Mouse (Mus musculus): Measurements from ENCODE around the gene 4930438A08Rik. TPM values are rescaled to one million over a fixed set of nuclear protein-coding genes. Genes with fewer than 3 reads are reported as not detected.

4930438A08Rik gene
- total RNA-seq, 2 experiments from 2014 or later: not detected

DNA sequence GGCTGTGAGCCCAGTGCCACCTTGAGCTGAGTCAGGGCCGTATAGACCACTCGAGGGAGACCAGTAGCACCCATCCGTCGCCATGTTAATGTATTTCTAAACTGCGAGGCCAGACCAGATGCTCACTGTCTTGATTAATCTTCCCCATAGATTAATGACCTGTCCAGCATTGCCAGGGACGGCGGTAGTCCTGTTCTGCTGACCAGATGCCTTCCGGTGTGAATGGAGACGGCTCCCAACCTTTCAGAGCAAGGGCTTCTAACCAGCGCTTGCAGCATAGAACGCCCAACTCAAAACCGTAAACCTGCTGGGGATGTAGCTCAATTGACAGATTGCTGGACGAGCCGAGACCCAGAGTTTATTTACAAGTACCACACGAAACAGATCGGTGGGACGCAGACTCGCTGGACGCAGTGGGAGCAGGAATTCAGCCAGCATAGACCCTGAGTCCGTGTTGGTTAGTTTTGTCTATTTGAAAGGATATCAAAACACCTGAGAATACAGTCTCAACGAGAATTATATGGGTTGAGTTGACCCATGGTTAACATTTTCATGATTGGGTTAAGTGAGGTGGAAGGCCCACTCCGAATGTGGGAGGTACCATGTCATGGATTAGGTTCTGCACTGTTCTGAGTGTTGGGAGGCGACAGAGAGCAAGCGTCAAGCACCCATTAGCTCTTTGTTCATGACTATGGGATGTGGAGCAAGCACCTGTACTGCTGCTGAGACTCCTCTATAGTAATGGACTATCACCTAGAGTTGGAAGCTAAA, 49.2 kb downstream of the 4930438A08Rik start:
- no peak for DNase-seq

DNA sequence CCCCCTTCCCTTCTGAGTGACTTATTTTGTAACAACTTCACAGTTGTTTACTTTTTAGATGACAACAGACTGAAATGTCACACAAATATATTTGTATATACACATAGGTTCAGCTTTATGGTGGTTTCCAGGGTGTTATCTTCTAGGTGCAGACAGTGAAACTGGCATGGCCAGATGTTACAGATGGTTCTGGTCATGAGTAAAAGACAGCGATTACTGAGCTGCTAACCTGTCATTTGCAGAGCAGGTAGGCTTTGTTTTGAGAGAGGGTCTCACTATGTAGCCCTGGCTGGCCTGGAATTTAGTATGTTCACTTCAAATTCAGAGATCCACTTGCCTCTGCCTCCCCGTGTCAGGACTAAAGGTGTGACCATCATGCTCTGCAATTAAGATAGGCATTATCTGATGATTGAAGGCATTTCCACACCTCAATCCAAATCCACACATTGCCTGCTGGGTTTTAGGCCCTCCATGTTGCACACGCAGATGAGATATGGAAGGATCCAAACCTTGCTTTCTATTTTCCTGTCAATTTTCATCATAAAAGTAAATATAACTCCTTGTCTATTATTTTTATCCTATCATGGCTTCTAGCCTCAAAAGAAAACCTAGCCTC, 50.1 kb downstream of the 4930438A08Rik start:
- DNase-seq: no peak

DNA sequence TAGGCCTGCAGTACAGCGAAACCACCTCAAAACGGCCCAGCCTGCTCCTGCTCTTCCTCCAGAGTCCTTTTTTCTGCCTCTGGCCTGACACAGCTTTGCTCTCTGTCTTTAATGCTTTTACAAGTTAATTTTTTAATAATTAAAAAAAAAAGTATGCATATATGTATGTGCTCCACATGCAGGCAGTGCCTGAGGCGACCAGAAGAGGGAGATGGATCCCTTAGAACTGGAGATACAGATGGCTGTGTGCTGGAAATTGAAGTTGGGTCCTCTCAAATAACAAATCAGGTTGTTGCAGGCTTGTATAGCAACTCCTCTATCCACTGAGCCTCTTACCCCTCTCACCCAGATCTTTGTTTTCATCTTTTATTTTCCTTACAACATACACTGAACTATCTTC, 52.2 kb downstream of the 4930438A08Rik start:
- DNase-seq: no peak

DNA sequence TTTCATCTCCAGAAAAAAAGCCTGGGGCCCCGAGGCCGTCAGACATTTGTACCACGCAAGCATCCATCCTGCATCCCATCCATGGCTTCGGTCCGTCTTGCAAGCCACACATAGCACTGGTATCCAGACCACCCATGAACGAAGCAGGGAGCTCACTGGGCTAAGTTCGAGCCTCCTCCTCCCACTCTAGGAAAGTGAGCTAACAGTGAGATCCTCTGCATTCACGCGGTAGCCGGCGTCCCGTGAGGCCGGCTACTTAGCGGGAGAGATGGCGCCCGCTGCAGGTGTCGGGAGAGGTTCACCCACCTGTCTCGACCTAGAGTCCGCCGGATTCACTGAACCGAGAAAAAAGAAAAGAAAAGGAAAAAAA, 55.3 kb downstream of the 4930438A08Rik start:
- DNase-seq: no peak

DNA sequence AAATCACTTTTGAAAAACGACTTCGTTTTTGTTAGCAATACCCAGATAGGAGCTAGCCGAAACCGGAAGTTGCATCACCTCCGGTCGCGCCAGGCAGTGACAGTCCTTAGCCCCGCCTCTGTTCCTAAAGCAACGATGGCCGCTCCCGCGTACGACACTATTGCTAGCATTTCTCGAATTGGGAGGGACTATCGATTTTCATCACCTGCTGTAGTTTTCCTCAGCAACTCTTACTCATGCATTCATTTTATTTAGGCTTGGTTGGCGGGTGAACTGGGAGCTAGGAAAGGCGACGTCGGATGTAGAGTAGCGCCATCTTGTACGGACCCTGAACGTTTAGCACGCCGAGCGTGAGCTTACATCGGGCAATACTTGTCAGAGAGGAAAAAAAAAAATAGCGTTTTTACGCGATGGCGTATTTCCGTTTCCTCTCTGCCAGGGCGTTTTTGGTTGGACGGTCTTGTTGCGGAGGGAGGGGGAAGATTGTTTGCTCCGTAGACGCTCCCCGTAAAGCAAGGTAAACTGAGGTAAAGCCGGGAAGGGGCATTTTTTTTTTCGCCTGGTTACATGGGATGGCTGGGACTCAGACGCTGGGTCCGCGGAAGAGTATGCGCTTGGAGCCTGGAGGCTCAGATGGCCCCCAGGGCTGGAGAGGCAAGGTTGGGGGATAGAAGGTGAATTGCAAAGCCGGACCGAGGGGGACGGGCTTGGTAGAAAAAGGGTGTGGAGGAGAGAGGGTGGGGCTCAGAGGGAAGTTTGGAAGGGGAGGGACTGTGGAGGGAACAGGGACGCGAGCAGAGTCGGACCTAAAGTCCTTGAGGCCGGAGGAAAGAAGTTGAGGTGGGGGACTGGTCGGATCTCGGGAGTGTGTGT, 55.9 kb downstream of the 4930438A08Rik start, which contains the start of the genes Zfp672 and Sh3bp5l:
Gene Zfp672 (minus strand): TSS at position 64 of the 873 bp plus-strand sequence.
Gene Sh3bp5l (plus strand): TSS at position 449 of the 873 bp plus-strand sequence.
- peak; percentile 88 for DNase-seq

DNA sequence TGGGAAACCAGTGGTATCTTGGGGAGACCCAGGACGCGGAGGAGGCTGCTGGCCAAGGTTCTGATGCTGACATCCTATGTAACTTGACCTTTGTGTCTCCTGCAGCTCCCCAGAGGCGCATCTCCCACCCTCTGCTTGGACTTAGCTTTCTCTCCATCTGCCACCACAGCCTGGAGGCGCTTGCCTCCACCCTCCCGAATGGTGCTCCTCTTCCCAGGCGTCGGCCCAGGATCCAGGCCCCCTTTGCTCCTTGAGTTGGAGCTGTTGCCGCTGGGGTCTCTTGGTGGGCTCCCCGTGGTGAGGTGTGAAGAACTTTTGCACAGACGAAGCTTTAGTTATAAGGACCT, 56.5 kb downstream of the 4930438A08Rik start:
- no peak for DNase-seq

DNA sequence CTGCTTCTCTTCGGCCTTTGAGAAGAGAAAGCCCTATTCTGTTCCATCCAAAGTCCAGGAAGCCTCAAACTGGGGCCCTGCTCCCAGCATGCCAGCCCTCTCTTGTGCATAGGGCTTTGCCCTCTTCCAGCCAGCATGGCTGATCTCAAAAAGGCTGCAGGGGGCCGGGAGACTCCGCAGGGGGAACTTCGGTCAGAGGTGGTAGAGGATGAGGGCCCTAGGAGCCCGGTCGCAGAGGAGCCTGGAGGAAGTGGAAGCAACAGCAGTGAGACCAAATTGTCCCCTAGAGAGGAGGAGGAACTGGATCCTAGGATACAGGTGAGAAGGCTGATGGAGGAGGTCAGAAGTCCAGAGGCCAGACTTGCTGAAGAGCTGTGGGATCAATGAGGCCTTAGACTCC, 56.9 kb downstream of the 4930438A08Rik start:
- no peak for DNase-seq

DNA sequence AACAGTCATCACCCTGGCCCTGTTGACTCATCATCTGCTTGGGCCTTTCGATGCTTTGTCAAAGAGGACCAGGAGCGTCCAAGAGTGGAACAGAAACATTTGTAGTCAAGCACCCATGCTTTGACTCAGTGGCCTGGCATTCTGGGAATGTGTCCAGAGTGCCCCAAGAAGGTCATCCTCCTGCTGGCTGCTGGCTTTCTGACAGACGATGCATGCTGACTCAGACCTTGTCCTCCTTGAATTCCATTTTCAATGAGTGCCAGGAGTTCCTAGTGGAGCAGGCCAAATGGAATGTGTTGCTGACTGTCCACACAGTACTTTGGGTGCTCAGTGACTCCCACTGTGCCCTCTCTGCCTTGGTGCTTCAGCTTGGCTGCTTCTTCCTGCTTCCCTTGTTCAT, 60.1 kb downstream of the 4930438A08Rik start:
- DNase-seq: peak; percentile 48

Other genes with a start within 250 kb of the 4930438A08Rik start
- gene Gm12248, start 181.7 kb upstream of the 4930438A08Rik start, total RNA-seq (2021): not detected
- gene Cnot8, start 170.6 kb upstream of the 4930438A08Rik start, total RNA-seq (2021): 10 to 100 TPM; 28.5 to 30.6 TPM
- gene Gemin5, start 106.3 kb upstream of the 4930438A08Rik start, total RNA-seq (2021): 1 to 10 TPM; 8.1 to 9.3 TPM
- gene Mrpl22, start 103.1 kb upstream of the 4930438A08Rik start, total RNA-seq (2021): 10 to 100 TPM; 39.0 to 41.5 TPM
- 1 to 10 TPM; 3.6 to 4.3 TPM for gene Igtp, start 75.2 kb upstream of the 4930438A08Rik start, total RNA-seq (2021)
- gene Irgm2, start 75.2 kb upstream of the 4930438A08Rik start, total RNA-seq (2021): 1 to 10 TPM; 6.1 to 9.1 TPM
- 1 to 10 TPM; 2.7 to 4.3 TPM for gene Zfp692, start 32.3 kb downstream of the 4930438A08Rik start, total RNA-seq (2021)
- gene Zfp672, start 55.5 kb downstream of the 4930438A08Rik start, total RNA-seq (2021): 10 to 100 TPM; 37.7 to 40.6 TPM
- 10 to 100 TPM; 22.8 to 27.5 TPM for gene Sh3bp5l, start 55.9 kb downstream of the 4930438A08Rik start, total RNA-seq (2021)
- gene Lypd8, start 104.2 kb downstream of the 4930438A08Rik start, total RNA-seq (2021): not detected
- gene 1810065E05Rik, start 146.3 kb downstream of the 4930438A08Rik start, total RNA-seq (2021): not detected
- gene Gm12253, start 157.8 kb downstream of the 4930438A08Rik start, total RNA-seq (2021): not detected
- not detected for gene Lypd9, start 178.1 kb downstream of the 4930438A08Rik start, total RNA-seq (2021)
- gene Olfr30, start 187.5 kb downstream of the 4930438A08Rik start, total RNA-seq (2021): not detected
- gene Olfr332, start 217.8 kb downstream of the 4930438A08Rik start, total RNA-seq (2021): not detected
- not detected for gene Olfr331, start 227.8 kb downstream of the 4930438A08Rik start, total RNA-seq (2021)

Measured in gastrocnemius, postnatal 25 days (tissue).